Mouse (Mus musculus) C2C12 (cell line): ENCODE measurements around the gene Gprc5c. TPM values are rescaled to one million over a fixed set of nuclear protein-coding genes. Genes with fewer than 3 reads are reported as not detected.
"Not testable (repeated sequence)": the region's sequence is repeated elsewhere in the genome, so short reads cannot be mapped to it uniquely, and the experiment has no call there.

ENCODE experiments used
- H3K27me3 ChIP-seq: one replicate; pipeline ENCODE4 v1.6.1; 2011; ENCODE audit not compliant: control insufficient read depth, insufficient read depth, insufficient read length
- H3K36me3 ChIP-seq: one replicate; pipeline ENCODE4 v1.6.1; 2011; ENCODE audit not compliant: control insufficient read depth, insufficient read depth
- H3K4me3 ChIP-seq: one replicate; pipeline ENCODE4 v1.5.1; 2011; ENCODE audit warnings: mild to moderate bottlenecking, control low read depth; ENCODE audit not compliant: poor library complexity, insufficient read depth, severe bottlenecking
- H3K79me2 ChIP-seq: one replicate; pipeline ENCODE4 v1.6.1; 2011; ENCODE audit not compliant: control insufficient read depth, insufficient read depth
- H3K79me3 ChIP-seq: one replicate; pipeline ENCODE4 v1.6.1; 2011; ENCODE audit warnings: low read depth, control low read depth
- H3ac ChIP-seq: one replicate; pipeline ENCODE3; 2011; ENCODE audit warnings: low read depth; ENCODE audit not compliant: control insufficient read depth, insufficient read length
- CEBPB ChIP-seq: IDR thresholded peaks from one replicate; pipeline ENCODE4 v1.6.1; 2011; ENCODE audit warnings: low read depth, mild to moderate bottlenecking, control low read depth, moderate library complexity
- CTCF ChIP-seq: IDR thresholded peaks from one replicate; pipeline ENCODE4 v1.5.1; 2011; ENCODE audit not compliant: control insufficient read depth, insufficient read depth, insufficient read length
- FOSL1 ChIP-seq: IDR thresholded peaks from one replicate; pipeline ENCODE4 v1.8.0; 2011; ENCODE audit warnings: mild to moderate bottlenecking, low read length; ENCODE audit not compliant: poor library complexity, insufficient read depth, severe bottlenecking
- MAX ChIP-seq: IDR thresholded peaks from one replicate; pipeline ENCODE4 v1.6.1; 2011; ENCODE audit warnings: mild to moderate bottlenecking, control low read depth
- MYOD1 ChIP-seq: IDR thresholded peaks from one replicate; pipeline ENCODE4 v1.6.1; 2011; ENCODE audit warnings: low read depth; ENCODE audit not compliant: control insufficient read depth, insufficient read length
- MYOG ChIP-seq: IDR thresholded peaks from one replicate; pipeline ENCODE4 v1.6.1; 2011; ENCODE audit not compliant: control insufficient read depth, insufficient read length; ENCODE audit errors: extremely low read depth
- USF1 ChIP-seq: IDR thresholded peaks from one replicate; pipeline ENCODE4 v1.6.1; 2011; ENCODE audit warnings: low read depth, mild to moderate bottlenecking, control low read depth, moderate library complexity
- polyA plus RNA-seq: library from polyadenylated mRNA; unstranded; fragments of >200 nt; fragmentation: generic; extraction: Trizol; gene quantifications from one replicate; pipeline ENCODE4 v1.2.1, GENCODE M21; 2012; ENCODE audit warnings: missing spikeins

Gprc5c gene
- polyA plus RNA-seq, 1 experiment: 0.75 TPM

GRCm38 (mm10) chr11:114896085-114896484 lies 45.1 kb downstream of the Gprc5c start:
- TF ChIP-seq CEBPB (no peak), MYOG (no peak), USF1 (no peak), FOSL1 (no peak), MAX (no peak), CTCF (no peak), MYOD1 (no peak)
- Histone ChIP-seq H3ac (no peak overlapping the region), H3K79me3 (no peaks in the 10 kb centered on the region), H3K36me3 (no peaks in the 10 kb centered on the region), H3K4me3 (no peak overlapping the region), H3K27me3 (no peaks in the 10 kb centered on the region), H3K79me2 (no peaks in the 10 kb centered on the region)

DNA sequence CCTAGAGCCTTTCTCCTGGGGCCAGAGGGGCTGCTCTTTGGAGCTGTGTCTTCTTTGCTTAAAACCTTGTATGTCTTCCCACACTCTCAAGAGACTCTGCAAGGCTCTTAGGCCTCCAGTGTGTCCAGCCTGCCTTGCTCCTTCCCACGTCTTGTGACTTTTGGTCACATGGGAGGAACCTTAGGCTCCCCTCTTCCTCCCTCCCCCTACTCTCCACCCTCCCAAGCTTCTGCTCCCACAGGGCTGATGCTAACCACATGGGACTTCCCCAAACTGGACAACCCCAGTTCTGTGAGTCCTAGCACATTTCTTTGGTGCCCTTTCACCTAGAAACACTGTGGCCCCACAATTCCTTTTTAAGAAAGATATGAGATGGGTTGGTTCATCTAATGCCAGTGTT lies 47.1 kb downstream of the Gprc5c start:
- Histone ChIP-seq H3K79me3 (no peaks in the 10 kb centered on the region), H3K36me3 (no peaks in the 10 kb centered on the region), H3ac (no peak overlapping the region), H3K27me3 (no peaks in the 10 kb centered on the region), H3K4me3 (no peak overlapping the region), H3K79me2 (no peaks in the 10 kb centered on the region)
- peak; percentile 19 for TF ChIP-seq USF1
- no peak for TF ChIP-seq MYOD1

DNA sequence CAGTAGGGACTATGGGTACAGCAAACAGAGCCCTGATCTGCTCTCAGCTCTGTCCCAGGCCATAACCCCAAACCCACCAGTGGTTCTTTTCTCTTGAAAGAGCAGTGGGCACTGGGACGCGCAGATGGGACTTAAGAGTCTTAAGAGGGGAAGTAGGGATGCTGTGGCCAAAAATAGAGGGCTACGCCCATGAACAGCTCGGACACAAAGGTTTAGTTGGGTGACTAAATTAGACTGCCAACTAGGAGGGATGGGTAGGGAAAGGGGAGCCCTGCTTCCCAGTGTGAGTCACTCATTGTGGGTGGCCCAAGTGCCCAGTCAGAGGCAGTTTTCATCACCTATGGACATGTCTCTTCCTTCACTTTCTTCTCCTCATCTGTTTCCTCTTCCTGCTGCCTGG lies 52.3 kb downstream of the Gprc5c start:
- no peaks in the 10 kb centered on the region for H3K79me3 ChIP-seq
- H3K36me3 ChIP-seq: no peaks in the 10 kb centered on the region
- H3K27me3 ChIP-seq: no peaks in the 10 kb centered on the region
- no peak overlapping the region for H3K4me3 ChIP-seq
- H3ac ChIP-seq: no peak overlapping the region
- TF ChIP-seq USF1 (no peak), MYOD1 (no peak), CTCF (no peak), FOSL1 (no peak), MAX (no peak), MYOG (no peak)
- H3K79me2 ChIP-seq: no peaks in the 10 kb centered on the region

GRCm38 (mm10) chr11:114907567-114907966 lies 56.6 kb downstream of the Gprc5c start:
- H3K27me3 ChIP-seq: no peaks in the 10 kb centered on the region
- TF ChIP-seq MYOG: no peak
- TF ChIP-seq MAX: no peak
- peak; percentile 32 for TF ChIP-seq CEBPB
- no peak for TF ChIP-seq USF1
- TF ChIP-seq FOSL1: no peak
- no peaks in the 10 kb centered on the region for H3K79me2 ChIP-seq
- H3K36me3 ChIP-seq: no peaks in the 10 kb centered on the region
- H3K79me3 ChIP-seq: no peaks in the 10 kb centered on the region
- H3ac ChIP-seq: no peak overlapping the region
- no peak overlapping the region for H3K4me3 ChIP-seq

DNA sequence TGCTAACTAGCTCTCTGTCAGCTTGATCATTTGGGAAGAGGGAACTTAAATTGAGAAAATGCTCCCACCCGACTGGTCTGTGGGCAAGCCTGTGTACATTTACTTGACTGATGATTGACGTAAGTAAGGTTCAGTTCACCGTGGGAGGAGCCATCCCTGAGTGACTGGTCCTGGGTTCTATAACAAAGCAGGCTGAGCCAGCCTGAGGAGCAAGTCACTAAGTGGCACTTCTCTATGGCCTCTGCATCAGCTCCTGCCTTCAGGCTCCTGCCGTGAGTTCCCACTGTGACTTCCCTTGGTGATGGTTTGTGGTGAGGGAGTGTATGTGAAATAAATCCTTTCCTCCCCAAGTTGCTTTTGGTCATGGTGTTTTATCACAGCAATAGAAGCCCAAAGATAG lies 57.1 kb downstream of the Gprc5c start:
- Histone ChIP-seq H3K79me3 (no peaks in the 10 kb centered on the region), H3K4me3 (no peak overlapping the region), H3K27me3 (no peaks in the 10 kb centered on the region), H3ac (no peak overlapping the region), H3K36me3 (no peaks in the 10 kb centered on the region), H3K79me2 (no peaks in the 10 kb centered on the region)
- TF ChIP-seq CEBPB (no peak), MYOD1 (no peak), MYOG (no peak), FOSL1 (no peak), USF1 (no peak), CTCF (no peak), MAX (no peak)

- not testable (repeated sequence) for H3K79me2 ChIP-seq, H3K4me3 ChIP-seq
Observed at GRCm38 (mm10) chr11:114909538-114909937, 58.6 kb downstream of the Gprc5c start.

DNA sequence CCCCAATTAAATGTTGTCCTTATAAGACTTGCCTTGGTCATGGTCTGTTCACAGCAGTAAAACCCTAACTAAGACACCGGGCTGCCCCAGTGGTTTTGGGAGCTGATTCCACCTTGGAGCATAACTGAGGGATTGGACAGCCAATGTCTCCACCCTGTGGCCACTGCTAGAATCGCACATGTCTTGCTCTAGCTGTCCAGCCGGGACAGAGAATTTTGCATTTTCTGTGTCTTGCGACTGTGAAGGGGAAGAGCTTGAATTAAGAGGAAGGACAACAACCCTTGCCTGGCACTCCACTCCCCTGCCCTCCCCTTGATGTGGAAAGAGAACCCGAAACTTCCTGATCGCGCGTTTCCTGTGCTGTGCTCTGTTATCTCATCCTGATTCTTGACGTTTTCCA lies 61.9 kb downstream of the Gprc5c start:
- H3K4me3 ChIP-seq: no peak overlapping the region
- H3K27me3 ChIP-seq: no peaks in the 10 kb centered on the region
- no peak for TF ChIP-seq MYOG
- peak; percentile 79 for TF ChIP-seq CTCF
- no peak for TF ChIP-seq MYOD1
- TF ChIP-seq MAX: peak; percentile 84
- no peak overlapping the region for H3ac ChIP-seq
- no peaks in the 10 kb centered on the region for H3K79me3 ChIP-seq
- no peaks in the 10 kb centered on the region for H3K36me3 ChIP-seq
- no peaks in the 10 kb centered on the region for H3K79me2 ChIP-seq

More at GRCm38 (mm10) chr11:114909538-114909937, 58.6 kb downstream of the Gprc5c start:
- H3K27me3 ChIP-seq, H3K36me3 ChIP-seq, H3ac ChIP-seq, H3K79me3 ChIP-seq: not testable (repeated sequence)
